Mouse (Mus musculus): ENCODE measurements around the gene Reg3a. TPM values are rescaled to one million over a fixed set of nuclear protein-coding genes. Genes with fewer than 3 reads are reported as not detected.
"Not testable (repeated sequence)": the region's sequence is repeated elsewhere in the genome, so short reads cannot be mapped to it uniquely, and the experiment has no call there.

Gene Reg3a
- polyA plus RNA-seq (2011; ENCODE audit: insufficient read length, low read depth, missing spikeins) = not detected in 2 replicates

- H3K4me1 ChIP-seq (ENCODE audit: control insufficient read depth, insufficient read depth, low read length) = no peaks in the 10 kb centered on the region
- H3K4me3 ChIP-seq (ENCODE audit: insufficient read depth, low read length) = no peak within 1 kb of the TSS
- H3K27ac ChIP-seq (ENCODE audit: insufficient read depth, low read length) = no peak within 1 kb of the TSS
- TF ChIP-seq CTCF (IDR thresholded peaks at IDR 0.05; ENCODE audit: borderline replicate concordance, insufficient read depth, low read length) (no peak), POLR2A (IDR thresholded peaks at IDR 0.05; ENCODE audit: low read depth, low read length) (no peak)
Observed at GRCm38 (mm10) chr6:78380409-78380808, at the start of gene Reg3a. Gene Reg3a, plus strand, starts transcription at chr6:78380709.

GRCm38 (mm10) chr6:78331919-78332569 is 48.5 kb upstream of the Reg3a start:
- Histone ChIP-seq H3K4me1 (ENCODE audit: control insufficient read depth, insufficient read depth, low read length) (no peaks in the 10 kb centered on the region), H3K27ac (ENCODE audit: insufficient read depth, low read length) (no peak overlapping the region), H3K4me3 (ENCODE audit: insufficient read depth, low read length) (no peak overlapping the region)
- TF ChIP-seq POLR2A (IDR thresholded peaks at IDR 0.05; ENCODE audit: low read depth, low read length) = no peak
- TF ChIP-seq CTCF (IDR thresholded peaks at IDR 0.05; ENCODE audit: borderline replicate concordance, insufficient read depth, low read length) = no peak

- H3K4me1 ChIP-seq (ENCODE audit: control insufficient read depth, insufficient read depth, low read length) = no peaks in the 10 kb centered on the region
- no peak overlapping the region for H3K4me3 ChIP-seq (ENCODE audit: insufficient read depth, low read length)
- H3K27ac ChIP-seq (ENCODE audit: insufficient read depth, low read length) = no peak overlapping the region
- no peak for TF ChIP-seq CTCF (IDR thresholded peaks at IDR 0.05; ENCODE audit: borderline replicate concordance, insufficient read depth, low read length)
- no peak for TF ChIP-seq POLR2A (IDR thresholded peaks at IDR 0.05; ENCODE audit: low read depth, low read length)
Observed at GRCm38 (mm10) chr6:78340296-78340695, 40.2 kb upstream of the Reg3a start.

GRCm38 (mm10) chr6:78341689-78342088 is 38.8 kb upstream of the Reg3a start:
- Histone ChIP-seq H3K4me1 (ENCODE audit: control insufficient read depth, insufficient read depth, low read length) (no peaks in the 10 kb centered on the region), H3K27ac (ENCODE audit: insufficient read depth, low read length) (no peak overlapping the region), H3K4me3 (ENCODE audit: insufficient read depth, low read length) (no peak overlapping the region)
- TF ChIP-seq POLR2A (IDR thresholded peaks at IDR 0.05; ENCODE audit: low read depth, low read length) (no peak), CTCF (IDR thresholded peaks at IDR 0.05; ENCODE audit: borderline replicate concordance, insufficient read depth, low read length) (no peak)

GRCm38 (mm10) chr6:78361971-78362563 is 18.4 kb upstream of the Reg3a start:
- H3K4me3 ChIP-seq (ENCODE audit: insufficient read depth, low read length) = no peak overlapping the region
- no peak overlapping the region for H3K27ac ChIP-seq (ENCODE audit: insufficient read depth, low read length)
- no peaks in the 10 kb centered on the region for H3K4me1 ChIP-seq (ENCODE audit: control insufficient read depth, insufficient read depth, low read length)
- TF ChIP-seq POLR2A (IDR thresholded peaks at IDR 0.05; ENCODE audit: low read depth, low read length) (no peak), CTCF (IDR thresholded peaks at IDR 0.05; ENCODE audit: borderline replicate concordance, insufficient read depth, low read length) (no peak)

- TF ChIP-seq CTCF (IDR thresholded peaks at IDR 0.05; ENCODE audit: borderline replicate concordance, insufficient read depth, low read length) = no peak
- no peak for TF ChIP-seq POLR2A (IDR thresholded peaks at IDR 0.05; ENCODE audit: low read depth, low read length)
Observed at GRCm38 (mm10) chr6:78370357-78370756, 10.2 kb upstream of the Reg3a start, which contains the start of gene Reg3b. Gene Reg3b, plus strand, starts transcription at chr6:78370657.

GRCm38 (mm10) chr6:78378765-78379164 is 1.7 kb upstream of the Reg3a start, which contains the start of gene Reg3d:
Gene Reg3d, minus strand, starts transcription at chr6:78378865.
- no peak for TF ChIP-seq CTCF (IDR thresholded peaks at IDR 0.05; ENCODE audit: borderline replicate concordance, insufficient read depth, low read length)
- TF ChIP-seq POLR2A (IDR thresholded peaks at IDR 0.05; ENCODE audit: low read depth, low read length) = no peak
- Histone ChIP-seq H3K27ac (ENCODE audit: insufficient read depth, low read length) (no peak within 1 kb of the TSS), H3K4me3 (ENCODE audit: insufficient read depth, low read length) (no peak within 1 kb of the TSS), H3K4me1 (ENCODE audit: control insufficient read depth, insufficient read depth, low read length) (no peaks in the 10 kb centered on the region)

More at GRCm38 (mm10) chr6:78370357-78370756, 10.2 kb upstream of the Reg3a start, which contains the start of gene Reg3b:
- Histone ChIP-seq H3K4me3 (ENCODE audit: insufficient read depth, low read length) (no peak within 1 kb of the TSS), H3K4me1 (ENCODE audit: control insufficient read depth, insufficient read depth, low read length) (no peaks in the 10 kb centered on the region), H3K27ac (ENCODE audit: insufficient read depth, low read length) (no peak within 1 kb of the TSS)

GRCm38 (mm10) chr6:78385609-78386008 is 5.1 kb downstream of the Reg3a start:
- H3K4me3 ChIP-seq (ENCODE audit: insufficient read depth, low read length) = no peak overlapping the region
- TF ChIP-seq POLR2A (IDR thresholded peaks at IDR 0.05; ENCODE audit: low read depth, low read length) = no peak
- no peak for TF ChIP-seq CTCF (IDR thresholded peaks at IDR 0.05; ENCODE audit: borderline replicate concordance, insufficient read depth, low read length)
- H3K4me1 ChIP-seq (ENCODE audit: control insufficient read depth, insufficient read depth, low read length) = no peaks in the 10 kb centered on the region
- no peak overlapping the region for H3K27ac ChIP-seq (ENCODE audit: insufficient read depth, low read length)

- not testable (repeated sequence) for H3K27ac ChIP-seq (ENCODE audit: insufficient read depth, low read length); H3K4me3 ChIP-seq (ENCODE audit: insufficient read depth, low read length); H3K4me1 ChIP-seq (ENCODE audit: control insufficient read depth, insufficient read depth, low read length)
Observed at GRCm38 (mm10) chr6:78395323-78395722, 14.8 kb downstream of the Reg3a start, which contains the start of gene Reg2. Gene Reg2, plus strand, starts transcription at chr6:78395623.

- H3K4me1 ChIP-seq (ENCODE audit: control insufficient read depth, insufficient read depth, low read length); H3K27ac ChIP-seq (ENCODE audit: insufficient read depth, low read length); H3K4me3 ChIP-seq (ENCODE audit: insufficient read depth, low read length): not testable (repeated sequence)
Observed at GRCm38 (mm10) chr6:78422411-78422810, 41.9 kb downstream of the Reg3a start, which contains the start of gene Reg1. Gene Reg1, plus strand, starts transcription at chr6:78422711.

All from embryonic fibroblast, embryonic 13.5 days (primary cell).